Mouse (Mus musculus): ENCODE measurements around the gene Hist1h3g. TPM values are rescaled to one million over a fixed set of nuclear protein-coding genes. Genes with fewer than 3 reads are reported as not detected.

Gene Hist1h3g
- polyA plus RNA-seq, 1 experiment from 2014 or later, result 6.1 TPM

Small RNAs within 50 kb of the gene (microRNA-seq; reads per million reads assigned to microRNA genes)
- gene Gm44297, result not detected
- not detected for gene Gm44359
- gene Gm44394, result not detected
- 1.2 reads per million for gene n-TStga1

Other genes starting within 250 kb of the Hist1h3g start
- 36.9 and 38.3 TPM in 2 replicates for gene Zfp322a, start 166.2 kb upstream of the Hist1h3g start, polyA plus RNA-seq (2015; fragmentation: Nextera tagmentation; extraction: Ambion mirVana)
- 10.3 and 11.4 TPM in 2 replicates for gene Abt1, start 111.6 kb upstream of the Hist1h3g start, polyA plus RNA-seq (2015; fragmentation: Nextera tagmentation; extraction: Ambion mirVana)
- gene Btn1a1, start 69.5 kb upstream of the Hist1h3g start, polyA plus RNA-seq (2015; fragmentation: Nextera tagmentation; extraction: Ambion mirVana), result 0.21 and 0.22 TPM in 2 replicates
- gene Btn2a2, start 46.6 kb upstream of the Hist1h3g start, polyA plus RNA-seq (2015; fragmentation: Nextera tagmentation; extraction: Ambion mirVana), result 0.14 and 0.28 TPM in 2 replicates
- 5.7 and 6.3 TPM in 2 replicates for gene Hist1h4h, start 4.4 kb upstream of the Hist1h3g start, polyA plus RNA-seq (2015; fragmentation: Nextera tagmentation; extraction: Ambion mirVana)
- 0.74 and 3.1 TPM in 2 replicates for gene Hist1h2af, start 1.5 kb upstream of the Hist1h3g start, polyA plus RNA-seq (2015; fragmentation: Nextera tagmentation; extraction: Ambion mirVana)
- 1.1 and 1.4 TPM in 2 replicates for gene Hist1h2bh, start 8.0 kb downstream of the Hist1h3g start, polyA plus RNA-seq (2015; fragmentation: Nextera tagmentation; extraction: Ambion mirVana)
- gene Hist1h3f, start 8.6 kb downstream of the Hist1h3g start, polyA plus RNA-seq (2015; fragmentation: Nextera tagmentation; extraction: Ambion mirVana), result 0.81 and 0.90 TPM in 2 replicates
- 1.6 TPM in 1 of 2 replicates, not detected in the other for gene Hist1h4f, start 16.2 kb downstream of the Hist1h3g start, polyA plus RNA-seq (2015; fragmentation: Nextera tagmentation; extraction: Ambion mirVana)
- gene Hist1h1d, start 17.8 kb downstream of the Hist1h3g start, polyA plus RNA-seq (2015; fragmentation: Nextera tagmentation; extraction: Ambion mirVana), result 0.67 and 0.93 TPM in 2 replicates
- gene Hist1h3e, start 26.9 kb downstream of the Hist1h3g start, polyA plus RNA-seq (2015; fragmentation: Nextera tagmentation; extraction: Ambion mirVana), result 2.8 and 3.6 TPM in 2 replicates
- 34.0 and 56.1 TPM in 2 replicates for gene Hist1h2ae, start 35.8 kb downstream of the Hist1h3g start, polyA plus RNA-seq (2015; fragmentation: Nextera tagmentation; extraction: Ambion mirVana)
- gene Hist1h2bg, start 36.0 kb downstream of the Hist1h3g start, polyA plus RNA-seq (2015; fragmentation: Nextera tagmentation; extraction: Ambion mirVana), result 16.8 and 17.5 TPM in 2 replicates
- gene Hist1h2bf, start 38.8 kb downstream of the Hist1h3g start, polyA plus RNA-seq (2015; fragmentation: Nextera tagmentation; extraction: Ambion mirVana), result 1.7 and 3.0 TPM in 2 replicates
- 2.5 TPM in 2 replicates for gene Hist1h2ad, start 39.0 kb downstream of the Hist1h3g start, polyA plus RNA-seq (2015; fragmentation: Nextera tagmentation; extraction: Ambion mirVana)
- gene Hist1h3d, start 40.3 kb downstream of the Hist1h3g start, polyA plus RNA-seq (2015; fragmentation: Nextera tagmentation; extraction: Ambion mirVana), result 6.3 and 6.5 TPM in 2 replicates
- gene Hist1h4d, start 46.2 kb downstream of the Hist1h3g start, polyA plus RNA-seq (2015; fragmentation: Nextera tagmentation; extraction: Ambion mirVana), result 60.7 and 86.3 TPM in 2 replicates
- 2.8 and 3.0 TPM in 2 replicates for gene Hist1h2be, start 85.7 kb downstream of the Hist1h3g start, polyA plus RNA-seq (2015; fragmentation: Nextera tagmentation; extraction: Ambion mirVana)
- 11.3 and 16.6 TPM in 2 replicates for gene Hist1h1e, start 87.1 kb downstream of the Hist1h3g start, polyA plus RNA-seq (2015; fragmentation: Nextera tagmentation; extraction: Ambion mirVana)
- gene Hist1h2ac, start 148.5 kb downstream of the Hist1h3g start, polyA plus RNA-seq (2015; fragmentation: Nextera tagmentation; extraction: Ambion mirVana), result 1.7 TPM in 2 replicates
- 101 and 102 TPM in 2 replicates for gene Hist1h2bc, start 148.8 kb downstream of the Hist1h3g start, polyA plus RNA-seq (2015; fragmentation: Nextera tagmentation; extraction: Ambion mirVana)
- gene Hist1h1t, start 160.4 kb downstream of the Hist1h3g start, polyA plus RNA-seq (2015; fragmentation: Nextera tagmentation; extraction: Ambion mirVana), result 0.14 TPM in 1 of 2 replicates, not detected in the other
- gene Hist1h4c, start 163.0 kb downstream of the Hist1h3g start, polyA plus RNA-seq (2015; fragmentation: Nextera tagmentation; extraction: Ambion mirVana), result 4.5 and 4.8 TPM in 2 replicates
- gene Hfe, start 175.4 kb downstream of the Hist1h3g start, polyA plus RNA-seq (2015; fragmentation: Nextera tagmentation; extraction: Ambion mirVana), result 8.8 and 9.6 TPM in 2 replicates
- gene Hist1h1c, start 203.4 kb downstream of the Hist1h3g start, polyA plus RNA-seq (2015; fragmentation: Nextera tagmentation; extraction: Ambion mirVana), result 53.4 and 58.0 TPM in 2 replicates
- gene Hist1h3c, start 210.2 kb downstream of the Hist1h3g start, polyA plus RNA-seq (2015; fragmentation: Nextera tagmentation; extraction: Ambion mirVana), result 3.1 and 3.7 TPM in 2 replicates
- 1.00 and 2.9 TPM in 2 replicates for gene Hist1h2bb, start 211.3 kb downstream of the Hist1h3g start, polyA plus RNA-seq (2015; fragmentation: Nextera tagmentation; extraction: Ambion mirVana)
- gene Hist1h2ab, start 215.7 kb downstream of the Hist1h3g start, polyA plus RNA-seq (2015; fragmentation: Nextera tagmentation; extraction: Ambion mirVana), result 16.2 and 26.2 TPM in 2 replicates
- gene Hist1h3b, start 216.8 kb downstream of the Hist1h3g start, polyA plus RNA-seq (2015; fragmentation: Nextera tagmentation; extraction: Ambion mirVana), result 7.0 and 7.5 TPM in 2 replicates
- 1.2 and 3.7 TPM in 2 replicates for gene Hist1h4b, start 221.6 kb downstream of the Hist1h3g start, polyA plus RNA-seq (2015; fragmentation: Nextera tagmentation; extraction: Ambion mirVana)
- 0.28 and 1.5 TPM in 2 replicates for gene Hist1h4a, start 225.8 kb downstream of the Hist1h3g start, polyA plus RNA-seq (2015; fragmentation: Nextera tagmentation; extraction: Ambion mirVana)
- 2.0 and 3.5 TPM in 2 replicates for gene Hist1h3a, start 227.0 kb downstream of the Hist1h3g start, polyA plus RNA-seq (2015; fragmentation: Nextera tagmentation; extraction: Ambion mirVana)
- gene Hist1h1a, start 228.2 kb downstream of the Hist1h3g start, polyA plus RNA-seq (2015; fragmentation: Nextera tagmentation; extraction: Ambion mirVana), result 1.3 TPM in 2 replicates
- gene Trim38, start 234.5 kb downstream of the Hist1h3g start, polyA plus RNA-seq (2015; fragmentation: Nextera tagmentation; extraction: Ambion mirVana), result not detected in 2 replicates

Data from stomach, embryonic 16.5 days (tissue).